Mouse (Mus musculus): ENCODE data around the gene Nfkbil1. TPM values are rescaled to one million over a fixed set of nuclear protein-coding genes. Genes with fewer than 3 reads are reported as not detected.
"Not testable (repeated sequence)": the region's sequence is repeated elsewhere in the genome, so short reads cannot be mapped to it uniquely, and the experiment has no call there.

Gene Nfkbil1
- polyA plus RNA-seq, 1 experiment from 2014 or later = 9.8 TPM

DNA sequence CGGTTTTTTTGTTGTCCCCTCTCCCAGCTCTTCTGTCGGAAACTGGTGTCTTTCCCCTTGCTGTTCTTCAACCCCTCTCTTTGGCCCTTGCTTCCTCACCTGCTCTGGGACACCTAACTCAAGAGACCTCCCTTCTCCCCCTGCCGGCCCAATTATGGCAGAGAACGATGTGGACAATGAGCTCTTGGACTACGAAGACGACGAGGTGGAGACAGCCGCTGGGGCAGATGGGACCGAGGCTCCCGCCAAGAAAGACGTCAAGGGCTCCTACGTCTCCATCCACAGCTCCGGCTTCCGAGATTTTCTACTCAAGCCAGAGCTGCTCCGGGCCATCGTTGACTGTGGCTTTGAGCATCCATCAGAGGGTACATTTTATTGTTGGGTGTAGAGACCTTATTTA, 7.5 kb upstream of the Nfkbil1 start:
- 13% methylated on average over 16 of the region's 16 CpGs for WGBS
- peaks cover 46% of the 10 kb centered on the region for H3K4me1 ChIP-seq (replicated peaks)
- H3K9ac ChIP-seq = peak overlapping the region; percentile 99
- H3K9me3 ChIP-seq (replicated peaks) = no peaks in the 10 kb centered on the region
- peak overlapping the region; percentile 89 for H3K4me3 ChIP-seq
- no peak for ATAC-seq (ENCODE audit: insufficient number of reproducible peaks, low FRiP score)
- H3K27ac ChIP-seq (ENCODE audit: poor library complexity, severe bottlenecking) = peak overlapping the region; percentile 99
- peak overlapping the region; percentile 95 for H3K4me2 ChIP-seq
- H3K36me3 ChIP-seq = peaks cover 51% of the 10 kb centered on the region
- H3K27me3 ChIP-seq (replicated peaks) = no peaks in the 10 kb centered on the region

DNA sequence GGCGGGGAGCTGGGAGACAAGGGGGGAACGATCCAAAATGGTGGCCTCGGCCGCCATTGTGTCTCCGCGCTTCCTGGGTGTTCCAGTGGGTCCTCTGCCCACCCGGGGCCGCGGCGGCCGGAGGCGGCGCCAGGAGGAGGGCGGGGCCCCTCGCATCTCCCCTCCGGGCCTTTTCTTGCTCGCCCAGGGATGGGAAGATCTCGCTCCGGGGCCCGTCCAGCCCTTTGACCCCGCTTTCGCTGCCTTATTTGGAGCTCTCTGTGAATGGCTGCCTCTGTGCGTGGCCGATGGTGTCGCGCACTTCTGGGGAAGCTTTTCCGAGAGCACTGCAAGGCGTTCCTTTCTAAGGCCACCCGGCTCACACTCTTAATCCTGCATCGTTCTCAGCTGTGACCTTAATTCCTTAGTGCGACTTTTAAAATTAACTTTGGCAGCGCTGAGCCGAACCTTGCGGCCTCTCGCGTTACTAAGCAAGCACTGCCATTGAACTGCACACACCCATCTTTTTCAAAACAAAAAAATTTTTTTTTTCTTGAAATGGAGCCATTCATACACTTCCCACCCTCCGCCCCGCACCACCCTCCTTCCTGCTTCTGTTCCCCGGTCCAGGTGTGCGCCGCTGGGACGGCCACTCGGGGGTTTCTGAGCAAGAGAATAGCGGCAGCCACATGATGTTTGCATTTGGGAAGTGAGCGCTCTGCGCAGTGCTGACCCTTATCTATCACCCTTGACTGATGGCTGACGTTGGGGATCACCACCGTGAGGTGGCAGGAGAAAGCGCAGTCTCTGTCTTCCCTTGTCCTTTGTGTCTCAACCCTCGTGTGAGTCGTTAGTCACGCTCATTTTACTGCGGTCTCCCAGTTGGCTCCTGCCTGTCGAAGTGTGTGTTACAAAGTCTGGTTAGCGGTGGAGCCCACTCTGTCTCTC, 6.7 kb upstream of the Nfkbil1 start:
- peak overlapping the region; percentile 99 for H3K27ac ChIP-seq (ENCODE audit: poor library complexity, severe bottlenecking)
- peak; percentile 59 for ATAC-seq (ENCODE audit: insufficient number of reproducible peaks, low FRiP score)
- H3K9me3 ChIP-seq (replicated peaks) = no peaks in the 10 kb centered on the region
- peak overlapping the region; percentile 89 for H3K4me3 ChIP-seq
- peaks cover 46% of the 10 kb centered on the region for H3K4me1 ChIP-seq (replicated peaks)
- peak overlapping the region; percentile 99 for H3K9ac ChIP-seq
- under 1% methylated on average over 54 of the region's 55 CpGs for WGBS
- peak overlapping the region; percentile 95 for H3K4me2 ChIP-seq
- no peaks in the 10 kb centered on the region for H3K27me3 ChIP-seq (replicated peaks)
- H3K36me3 ChIP-seq = peaks cover 43% of the 10 kb centered on the region

DNA sequence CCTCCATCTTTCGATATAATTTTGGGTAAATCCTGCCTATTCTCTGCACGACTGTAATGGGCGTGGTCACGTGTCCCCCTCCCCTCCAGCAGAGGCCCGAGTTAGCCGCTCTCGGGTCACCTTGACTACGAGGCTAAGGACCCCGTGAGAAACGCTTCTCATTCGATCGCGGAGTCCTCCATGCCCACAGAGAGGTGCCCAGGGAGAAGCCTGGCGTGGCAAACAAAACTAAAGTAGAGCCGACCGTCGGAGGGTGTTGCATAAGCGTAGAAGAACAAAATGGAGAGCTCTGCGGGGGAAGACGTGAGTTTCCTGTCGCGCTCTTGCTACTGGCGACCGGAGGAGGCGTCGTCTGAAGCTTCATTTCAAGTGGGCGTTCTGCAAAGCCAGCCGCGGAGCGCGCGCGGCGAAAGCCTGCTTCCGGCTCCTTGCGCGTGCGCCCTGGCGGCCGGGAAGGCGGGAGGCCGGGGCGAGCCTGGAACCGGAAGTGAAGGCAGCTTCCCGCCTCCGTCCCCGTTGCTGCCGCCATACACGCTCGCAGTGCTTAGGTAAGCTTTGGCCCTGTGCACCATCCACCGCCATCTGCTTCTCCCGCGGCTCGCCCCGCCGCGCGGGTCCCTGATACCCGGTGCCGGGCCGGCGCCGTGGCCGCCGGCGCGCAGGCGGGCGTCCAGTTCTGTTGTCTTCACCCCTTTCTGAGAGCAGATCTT, 5.9 kb upstream of the Nfkbil1 start, which contains the start of gene Ddx39b:
Gene Ddx39b, plus strand, starts transcription at position 442 of the 710 bp plus-strand sequence.
- peak; percentile 91 for ATAC-seq (ENCODE audit: insufficient number of reproducible peaks, low FRiP score)
- Histone ChIP-seq H3K27ac (ENCODE audit: poor library complexity, severe bottlenecking) (peak within 1 kb of the TSS; percentile 99), H3K4me2 (peak within 1 kb of the TSS; percentile 95), H3K27me3 (replicated peaks) (no peaks in the 10 kb centered on the region), H3K4me3 (peak within 1 kb of the TSS; percentile 89), H3K9me3 (replicated peaks) (no peaks in the 10 kb centered on the region), H3K9ac (peak within 1 kb of the TSS; percentile 99), H3K36me3 (peaks cover 35% of the 10 kb centered on the region), H3K4me1 (replicated peaks) (peaks cover 48% of the 10 kb centered on the region)
- WGBS = under 1% methylated on average over 68 of the region's 69 CpGs

DNA sequence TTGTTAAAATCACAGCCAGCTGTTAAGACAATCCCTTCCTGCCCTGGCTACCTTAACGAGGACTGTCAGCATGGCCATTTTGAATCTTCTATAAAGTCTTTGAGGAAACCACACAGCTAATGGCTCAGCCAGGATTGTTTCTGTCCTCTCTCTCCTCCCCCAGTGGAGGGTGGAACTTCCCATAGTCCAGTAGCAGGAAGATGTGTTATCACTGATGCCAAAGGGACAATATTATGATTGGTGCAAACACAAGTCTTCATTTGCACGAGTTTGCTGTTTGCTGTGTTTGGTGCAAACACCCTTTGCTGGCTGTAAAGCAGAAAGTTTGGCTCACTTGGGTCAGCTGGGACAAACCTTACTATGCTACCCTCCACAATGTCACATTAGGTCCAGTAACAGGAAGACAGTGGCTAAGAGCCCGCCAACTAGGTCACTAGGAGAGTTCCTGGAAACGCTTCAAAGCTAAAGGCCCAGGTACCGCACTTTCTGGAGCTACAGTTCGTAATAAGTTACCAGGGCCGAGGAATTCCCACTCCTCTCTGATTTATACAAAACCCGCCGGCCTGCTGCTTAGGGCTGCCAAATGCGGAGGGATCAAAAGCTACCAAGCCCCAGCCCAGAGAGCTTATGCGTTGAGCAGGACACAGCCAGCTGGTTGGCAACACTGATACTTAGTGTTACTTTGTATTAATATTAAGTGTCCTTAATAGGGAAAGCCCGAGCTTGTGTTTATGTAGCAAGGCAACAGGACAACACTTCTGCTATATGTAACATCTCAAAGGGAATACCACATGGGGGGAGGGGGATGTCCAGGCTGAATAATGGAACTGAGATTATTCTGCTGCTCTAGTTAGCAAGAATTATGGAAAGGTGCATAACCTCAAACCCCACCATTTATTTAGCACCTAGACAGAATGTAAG, 5.1 kb upstream of the Nfkbil1 start:
- Histone ChIP-seq H3K4me3 (peak overlapping the region; percentile 89), H3K27me3 (replicated peaks) (no peaks in the 10 kb centered on the region), H3K9ac (peak overlapping the region; percentile 64; the same call in 1 of the 2 replicates), H3K4me1 (replicated peaks) (peaks cover 41% of the 10 kb centered on the region), H3K9me3 (replicated peaks) (no peaks in the 10 kb centered on the region), H3K36me3 (peaks cover 27% of the 10 kb centered on the region), H3K27ac (ENCODE audit: poor library complexity, severe bottlenecking) (peak overlapping the region; percentile 99), H3K4me2 (peak overlapping the region; percentile 95)
- WGBS = 34% methylated on average over 12 of the region's 12 CpGs
- no peak for ATAC-seq (ENCODE audit: insufficient number of reproducible peaks, low FRiP score)

DNA sequence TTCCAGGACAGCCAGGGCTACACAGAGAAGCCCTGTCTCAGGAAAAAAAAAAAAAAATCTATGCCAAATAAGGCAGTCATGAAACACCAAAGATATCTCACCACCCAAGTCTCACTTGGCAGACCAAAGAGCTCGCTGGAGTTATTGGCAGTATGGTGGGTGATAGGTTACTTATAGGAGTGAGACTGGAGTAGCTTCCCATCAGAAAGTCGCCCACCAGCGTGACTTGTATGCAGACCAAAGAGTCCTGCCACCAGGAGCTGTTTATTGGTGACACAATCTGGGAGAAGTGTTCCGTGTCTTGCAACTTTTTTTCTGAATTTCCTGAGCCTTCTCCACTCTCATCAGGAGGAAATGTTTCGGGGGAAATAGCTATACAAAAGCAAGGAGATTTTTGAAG, 4.1 kb upstream of the Nfkbil1 start:
- Histone ChIP-seq H3K9ac (no peak overlapping the region), H3K4me2 (no peak overlapping the region), H3K4me3 (no peak overlapping the region), H3K36me3 (peaks cover 18% of the 10 kb centered on the region), H3K9me3 (replicated peaks) (no peaks in the 10 kb centered on the region), H3K4me1 (replicated peaks) (peaks cover 34% of the 10 kb centered on the region), H3K27me3 (replicated peaks) (no peaks in the 10 kb centered on the region), H3K27ac (ENCODE audit: poor library complexity, severe bottlenecking) (no peak overlapping the region)
- no peak for ATAC-seq (ENCODE audit: insufficient number of reproducible peaks, low FRiP score)
- 76% methylated on average over 5 of the region's 5 CpGs for WGBS

DNA sequence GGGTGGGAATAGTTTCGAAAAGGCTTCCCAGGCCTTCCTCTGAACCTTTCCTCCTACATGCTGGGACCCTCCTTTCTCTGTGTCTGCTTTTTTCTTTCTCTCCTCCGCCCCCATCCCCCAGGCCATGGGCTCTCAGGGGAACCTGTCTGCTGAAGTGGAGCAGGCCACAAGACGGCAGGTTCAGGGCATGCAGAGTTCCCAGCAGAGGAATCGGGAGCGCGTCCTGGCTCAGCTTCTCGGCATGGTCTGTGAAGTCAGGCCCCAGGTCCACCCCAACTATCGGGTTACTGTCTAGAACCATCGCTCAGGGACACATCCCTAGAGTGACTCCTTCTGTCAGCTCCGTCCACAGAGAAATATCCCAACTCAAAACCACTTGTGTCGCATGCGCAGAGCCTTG, 1.9 kb upstream of the Nfkbil1 start:
- H3K27me3 ChIP-seq (replicated peaks) = no peaks in the 10 kb centered on the region
- no peak overlapping the region for H3K9ac ChIP-seq
- H3K36me3 ChIP-seq = peaks cover 3% of the 10 kb centered on the region; the same call in 1 of the 2 replicates
- H3K9me3 ChIP-seq (replicated peaks) = no peaks in the 10 kb centered on the region
- WGBS = 82% methylated on average over 12 of the region's 12 CpGs
- H3K4me3 ChIP-seq = no peak overlapping the region
- H3K4me2 ChIP-seq = no peak overlapping the region
- ATAC-seq (ENCODE audit: insufficient number of reproducible peaks, low FRiP score) = no peak
- H3K4me1 ChIP-seq (replicated peaks) = peaks cover 34% of the 10 kb centered on the region
- H3K27ac ChIP-seq (ENCODE audit: poor library complexity, severe bottlenecking) = no peak overlapping the region

DNA sequence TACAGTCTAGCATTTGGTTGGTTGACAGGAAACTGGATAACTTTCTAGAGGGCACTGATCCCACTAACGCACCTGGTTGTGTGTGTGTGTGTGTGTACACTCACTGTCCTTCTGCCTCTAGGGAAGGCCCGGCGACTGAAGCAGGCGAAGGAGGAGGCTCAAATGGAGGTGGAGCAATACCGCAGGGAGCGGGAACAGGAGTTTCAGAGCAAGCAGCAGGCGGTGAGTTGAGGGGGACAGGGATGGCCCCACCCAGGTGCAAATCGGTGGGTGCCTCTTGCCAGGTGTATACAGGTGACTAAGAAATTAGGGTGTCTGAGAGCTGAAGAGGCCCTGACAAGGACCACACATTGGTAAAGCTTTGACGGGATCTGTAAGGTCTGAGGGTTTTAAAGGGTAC, 1.4 kb upstream of the Nfkbil1 start:
- Histone ChIP-seq H3K9ac (peak overlapping the region; percentile 96; the same call in 1 of the 2 replicates), H3K4me2 (no peak overlapping the region), H3K4me3 (no peak overlapping the region), H3K4me1 (replicated peaks) (peaks cover 39% of the 10 kb centered on the region), H3K9me3 (replicated peaks) (no peaks in the 10 kb centered on the region), H3K27me3 (replicated peaks) (no peaks in the 10 kb centered on the region), H3K36me3 (peaks cover 5% of the 10 kb centered on the region; the same call in 1 of the 2 replicates), H3K27ac (ENCODE audit: poor library complexity, severe bottlenecking) (no peak overlapping the region)
- no peak for ATAC-seq (ENCODE audit: insufficient number of reproducible peaks, low FRiP score)
- WGBS = 70% methylated on average over 9 of the region's 9 CpGs

DNA sequence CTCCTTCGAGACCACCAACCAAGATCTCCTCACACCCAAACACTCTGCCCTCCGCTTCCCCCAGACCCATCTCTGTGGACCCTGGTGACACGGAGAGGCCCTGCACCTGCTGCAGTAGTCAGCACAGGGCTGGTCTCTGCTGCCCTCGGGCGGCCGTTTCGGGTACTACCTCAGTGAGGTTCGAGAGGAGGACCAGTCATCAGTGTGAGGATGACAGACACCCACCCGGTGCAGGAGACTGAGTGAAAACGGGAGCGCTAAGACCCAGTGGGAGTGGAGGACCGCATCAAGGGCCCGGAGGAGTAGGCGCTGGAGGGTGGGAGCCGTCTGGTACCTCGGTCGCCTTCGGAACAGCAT, 776 bp upstream of the Nfkbil1 start:
- Histone ChIP-seq H3K9me3 (replicated peaks) (no peaks in the 10 kb centered on the region), H3K4me1 (replicated peaks) (peaks cover 42% of the 10 kb centered on the region), H3K36me3 (peaks cover 6% of the 10 kb centered on the region), H3K27me3 (replicated peaks) (no peaks in the 10 kb centered on the region), H3K4me3 (peak overlapping the region; percentile 70), H3K9ac (peak overlapping the region; percentile 96), H3K4me2 (peak overlapping the region; percentile 89), H3K27ac (ENCODE audit: poor library complexity, severe bottlenecking) (peak overlapping the region; percentile 96)
- WGBS = 1% methylated on average over 18 of the region's 18 CpGs
- ATAC-seq (ENCODE audit: insufficient number of reproducible peaks, low FRiP score) = peak; percentile 68

DNA sequence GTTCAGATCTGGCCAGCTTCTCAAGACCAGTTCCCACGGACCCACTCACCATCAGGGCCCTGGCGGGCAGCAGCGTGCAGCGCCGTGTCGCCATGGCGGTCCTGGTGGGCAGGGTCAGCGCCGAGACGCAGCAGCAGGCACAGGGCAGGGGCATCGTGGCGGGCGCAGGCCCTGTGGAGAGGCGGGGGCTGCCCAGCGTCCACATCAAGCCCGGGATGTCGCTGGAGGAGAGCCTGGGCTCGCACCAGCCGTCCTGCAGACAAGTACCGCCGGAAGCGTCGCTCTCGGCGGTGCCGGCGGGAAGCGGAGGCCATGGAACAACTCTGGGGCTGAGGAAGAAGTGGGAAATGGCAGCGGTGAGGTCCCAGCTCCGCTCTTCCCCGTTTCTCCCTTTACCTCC, 689 bp downstream of the Nfkbil1 start:
- ATAC-seq (ENCODE audit: insufficient number of reproducible peaks, low FRiP score) = peak; percentile 23; the same call in 1 of the 2 replicates
- peak overlapping the region; percentile 70 for H3K4me3 ChIP-seq
- H3K27ac ChIP-seq (ENCODE audit: poor library complexity, severe bottlenecking) = peak overlapping the region; percentile 96
- no peaks in the 10 kb centered on the region for H3K9me3 ChIP-seq (replicated peaks)
- H3K9ac ChIP-seq = peak overlapping the region; percentile 96
- H3K36me3 ChIP-seq = peaks cover 18% of the 10 kb centered on the region
- peak overlapping the region; percentile 89 for H3K4me2 ChIP-seq
- WGBS = 4% methylated on average over 31 of the region's 31 CpGs
- H3K27me3 ChIP-seq (replicated peaks) = no peaks in the 10 kb centered on the region
- peaks cover 32% of the 10 kb centered on the region for H3K4me1 ChIP-seq (replicated peaks)

DNA sequence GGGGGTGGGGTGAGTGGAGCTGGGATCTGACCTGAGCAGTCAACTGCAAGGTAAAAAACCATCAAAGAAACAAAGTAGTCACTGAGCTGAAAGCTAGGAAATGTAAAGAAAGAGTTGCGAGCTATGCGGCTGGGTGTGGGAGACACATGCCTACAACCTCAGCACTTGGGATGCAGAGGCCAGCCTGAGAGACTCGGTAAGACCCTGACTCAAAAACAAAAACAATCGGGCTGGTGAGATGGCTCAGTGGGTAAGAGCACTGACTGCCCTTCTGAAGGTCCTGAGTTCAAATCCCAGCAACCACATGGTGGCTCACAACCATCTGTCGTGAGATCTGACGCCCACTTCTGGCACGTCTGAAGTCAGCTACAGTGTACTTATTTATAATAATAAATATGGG, 1.5 kb downstream of the Nfkbil1 start:
- H3K4me3 ChIP-seq = peak overlapping the region; percentile 70
- H3K9me3 ChIP-seq (replicated peaks); H3K27me3 ChIP-seq (replicated peaks); ATAC-seq (ENCODE audit: insufficient number of reproducible peaks, low FRiP score): not testable (repeated sequence)
- H3K4me1 ChIP-seq (replicated peaks) = peaks cover 31% of the 10 kb centered on the region
- H3K36me3 ChIP-seq = peaks cover 27% of the 10 kb centered on the region
- peak overlapping the region; percentile 89 for H3K4me2 ChIP-seq
- 84% methylated on average over 7 of the region's 7 CpGs for whole genome bisulfite sequencing
- peak overlapping the region; percentile 96 for H3K27ac ChIP-seq (ENCODE audit: poor library complexity, severe bottlenecking)
- 0 out of 2 replicates have a peak overlapping the region, but pooled peaks have one; percentile 96 for H3K9ac ChIP-seq

Data from heart, embryonic 12.5 days (tissue).